Mouse (Mus musculus): ENCODE measurements around the gene Kctd4.
"Not testable (repeated sequence)": the region's sequence is repeated elsewhere in the genome, so short reads cannot be mapped to it uniquely, and the experiment has no call there.

Kctd4 gene

DNA sequence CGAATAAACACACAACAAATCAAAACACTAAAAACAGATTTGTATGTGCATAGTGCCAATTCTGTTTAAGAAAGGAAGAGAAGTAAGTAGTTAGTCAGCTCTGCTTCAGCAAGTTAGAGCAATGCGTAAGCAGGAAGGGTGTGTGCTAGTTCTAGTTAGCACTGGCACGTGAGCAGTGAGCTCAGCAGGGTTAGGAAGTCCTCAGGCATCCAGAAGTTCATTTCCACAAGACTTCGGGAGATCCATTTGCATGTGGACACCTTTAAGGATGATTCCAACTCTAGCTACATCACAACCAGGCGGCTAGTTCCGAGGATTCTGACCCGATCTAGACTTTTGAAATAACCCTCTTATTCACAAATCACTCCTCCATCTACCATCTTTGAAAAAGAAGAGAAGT is at the start of gene Kctd4:
Kctd4 (plus strand) TSS at position 244 of the 400 bp plus-strand sequence.
- no peak for DNase-seq (ENCODE audit: low spot score)

DNA sequence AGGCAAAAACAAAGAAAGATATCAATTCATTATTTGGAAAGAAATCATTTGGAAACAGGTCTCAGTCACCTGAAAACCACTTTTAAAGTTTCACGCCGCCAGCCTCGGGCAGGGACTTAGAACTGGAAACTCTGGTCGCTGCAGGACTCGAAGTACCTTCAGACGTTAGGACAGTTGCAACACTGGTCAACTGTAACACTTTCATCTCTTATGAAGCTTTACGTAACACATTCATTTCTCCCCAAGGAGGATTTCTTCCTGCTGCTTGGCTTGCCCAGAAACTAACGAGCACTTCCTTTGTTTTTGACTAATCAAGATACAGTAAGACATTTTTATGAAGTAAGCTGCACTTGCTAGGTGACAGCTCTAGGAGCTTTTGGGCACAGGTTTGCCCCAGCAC is 47.9 kb upstream of the Kctd4 start:
- no peak for DNase-seq (ENCODE audit: low spot score)

DNA sequence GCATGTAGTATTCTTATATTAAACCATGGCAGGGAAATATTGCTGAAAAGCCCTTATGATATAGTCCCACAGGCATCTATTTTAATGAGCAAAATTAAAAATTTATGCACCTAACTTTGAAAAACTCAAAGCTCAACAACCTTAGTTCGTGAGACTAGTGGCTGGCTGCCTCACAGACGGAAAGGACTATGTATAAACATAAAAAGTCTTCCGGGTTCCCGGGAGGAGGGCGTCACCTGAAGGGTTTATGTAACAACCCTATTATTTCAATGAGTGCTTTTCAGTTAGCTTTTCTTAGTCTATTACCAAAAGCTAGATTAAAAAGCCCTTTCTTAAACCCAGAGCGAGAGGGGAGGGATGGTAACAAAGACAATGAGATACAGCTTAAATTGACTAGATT is 42.8 kb upstream of the Kctd4 start:
- no peak for DNase-seq (ENCODE audit: low spot score)

DNA sequence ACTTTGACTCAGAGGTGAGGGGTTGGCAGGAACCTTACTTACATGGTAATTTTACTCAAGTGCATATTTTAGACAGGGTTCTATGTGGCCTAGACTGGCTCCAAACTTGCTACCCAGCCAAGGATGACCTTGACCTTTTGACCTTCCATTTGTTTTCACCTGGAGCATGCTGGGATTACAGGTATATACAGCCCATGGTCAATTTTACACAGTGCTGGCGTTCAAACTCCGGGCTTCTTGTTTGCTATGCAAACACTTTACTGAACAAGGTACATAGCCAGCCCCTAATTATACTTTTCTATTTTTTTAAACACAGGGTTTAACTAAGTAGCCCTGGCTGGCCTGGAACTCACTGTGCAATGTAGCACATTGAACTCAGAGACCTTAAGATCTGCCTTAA is 42.1 kb upstream of the Kctd4 start:
- peak; percentile 32 for DNase-seq (ENCODE audit: low spot score)

DNA sequence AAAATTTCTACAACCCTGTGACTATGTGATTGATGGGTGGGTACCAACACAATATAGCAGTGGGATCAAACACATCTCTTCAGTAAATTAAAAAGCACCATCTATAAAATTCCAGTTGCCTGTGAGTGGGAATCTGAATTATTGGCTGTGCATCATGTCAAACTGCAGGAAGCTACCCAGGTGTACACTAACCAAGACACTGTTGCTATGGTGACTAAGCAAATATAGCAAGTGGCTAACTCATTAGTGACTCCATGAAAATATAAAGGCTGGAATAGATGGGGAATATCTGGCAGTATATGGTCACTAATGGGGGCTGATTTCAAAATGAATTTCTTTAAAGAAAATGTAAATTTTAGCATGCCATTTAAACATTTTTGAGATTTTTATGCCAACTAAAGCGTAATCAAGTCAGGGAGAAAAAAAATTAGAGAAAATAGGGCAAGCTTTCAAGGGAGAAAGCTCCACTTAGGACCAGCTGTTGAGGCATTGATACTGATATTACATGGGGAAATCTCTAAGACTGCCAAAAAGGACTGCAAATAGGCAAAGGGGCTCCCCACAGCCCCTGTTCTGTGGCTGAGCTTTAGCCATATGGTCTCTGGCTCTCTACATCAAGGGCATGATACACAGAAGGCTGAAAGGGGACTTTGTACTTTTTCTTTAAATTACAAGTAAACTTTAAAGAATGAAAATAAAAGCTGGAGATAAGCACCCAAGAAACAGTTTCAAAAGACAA is 31.3 kb upstream of the Kctd4 start:
- no peak for DNase-seq (ENCODE audit: low spot score)

DNA sequence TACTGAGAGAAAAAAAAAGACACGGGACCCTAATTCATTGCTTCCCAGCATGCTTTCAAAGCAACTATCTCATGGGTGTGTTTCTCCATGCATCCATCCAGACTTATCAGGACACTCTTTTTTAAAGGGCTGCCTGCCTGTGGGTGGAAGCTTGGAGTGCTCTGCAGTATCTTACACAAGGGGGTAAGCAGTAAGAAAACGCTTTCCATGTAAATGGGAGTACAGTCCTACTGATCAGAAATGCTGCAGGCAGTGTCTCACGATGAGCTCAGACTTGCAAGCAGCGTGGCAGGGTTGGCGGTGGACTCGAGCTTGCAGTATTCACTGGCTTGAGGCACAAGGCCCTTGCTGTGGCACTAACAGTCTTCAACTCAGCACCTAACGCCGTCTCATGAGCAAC is 25.1 kb upstream of the Kctd4 start:
- DNase-seq (ENCODE audit: low spot score) = not testable (repeated sequence)

DNA sequence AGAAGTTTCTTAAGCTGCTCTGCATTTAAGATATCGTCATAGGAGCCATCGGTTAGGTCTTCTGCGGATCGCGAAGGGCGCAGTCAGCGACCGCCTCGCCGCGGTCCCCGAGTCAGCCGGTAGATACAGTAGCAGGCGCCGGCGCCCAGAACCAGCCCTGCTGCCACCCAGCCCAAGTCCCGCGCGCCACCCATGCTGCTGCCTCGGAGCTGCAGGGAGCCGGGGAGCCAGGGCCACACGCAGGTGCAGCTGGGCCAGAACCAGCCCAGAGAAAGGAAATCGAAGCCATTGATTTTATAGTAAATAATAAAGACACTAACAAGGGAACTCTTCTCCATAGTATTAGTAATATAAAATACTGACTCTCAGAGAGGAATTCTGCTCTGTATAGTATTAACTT is 23.5 kb upstream of the Kctd4 start:
- DNase-seq (ENCODE audit: low spot score) = no peak

DNA sequence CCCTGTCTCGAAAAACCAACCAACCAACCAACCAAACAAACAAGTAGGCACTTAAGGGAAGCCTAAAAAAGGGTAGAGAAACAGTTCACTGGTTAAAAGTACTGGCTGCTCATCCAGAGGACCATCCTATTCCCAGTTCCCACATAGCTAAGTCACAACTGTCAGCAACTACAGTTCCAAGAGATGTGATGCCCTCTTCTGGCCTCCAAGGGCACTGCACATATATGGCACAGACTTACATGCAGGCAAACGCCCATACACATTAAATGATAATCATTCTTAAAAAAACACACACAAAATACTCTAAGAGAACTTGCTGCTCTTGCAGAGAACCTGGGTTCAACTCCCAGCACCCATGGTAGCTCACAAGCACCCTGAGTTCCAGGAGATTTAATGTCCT is 20.4 kb upstream of the Kctd4 start:
- no peak for DNase-seq (ENCODE audit: low spot score)

DNA sequence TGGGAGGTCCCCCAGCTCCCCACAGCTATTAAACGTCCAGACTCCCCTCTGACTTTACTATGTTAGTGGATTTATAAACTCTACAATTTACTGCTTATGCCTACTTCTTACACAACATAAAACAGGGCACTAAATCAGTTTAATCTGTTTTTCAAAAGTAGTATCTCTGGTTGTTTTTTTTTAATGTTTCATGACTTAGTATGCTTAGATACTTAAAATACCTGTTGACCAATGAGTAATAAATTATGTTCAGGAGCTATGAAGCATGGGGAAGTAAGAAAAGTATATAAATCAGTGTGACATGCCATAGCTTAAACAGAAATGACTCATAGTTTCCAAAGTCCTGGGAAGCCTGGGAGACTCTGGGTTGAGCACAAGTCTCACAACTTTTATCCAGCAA is 17.1 kb upstream of the Kctd4 start:
- no peak for DNase-seq (ENCODE audit: low spot score)

DNA sequence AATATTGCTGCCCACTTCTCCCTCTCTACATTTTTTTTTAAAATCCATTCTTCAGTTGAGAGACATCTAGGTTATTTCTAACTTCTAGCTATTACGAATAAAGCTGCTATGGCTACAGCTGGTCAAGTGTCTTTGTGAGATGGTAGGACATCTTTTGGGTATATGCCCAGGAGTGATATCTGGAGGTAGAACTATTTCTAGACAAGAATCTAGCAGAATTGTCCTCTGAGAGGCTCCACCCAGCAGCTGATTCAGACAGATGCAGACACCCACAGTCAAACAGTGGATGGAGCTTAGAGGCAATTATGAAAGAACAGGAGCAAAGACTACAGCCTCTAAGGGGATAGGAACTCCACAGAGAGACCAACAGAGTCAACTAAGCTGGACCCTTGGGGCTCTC is 13.3 kb upstream of the Kctd4 start:
- no peak for DNase-seq (ENCODE audit: low spot score)

DNA sequence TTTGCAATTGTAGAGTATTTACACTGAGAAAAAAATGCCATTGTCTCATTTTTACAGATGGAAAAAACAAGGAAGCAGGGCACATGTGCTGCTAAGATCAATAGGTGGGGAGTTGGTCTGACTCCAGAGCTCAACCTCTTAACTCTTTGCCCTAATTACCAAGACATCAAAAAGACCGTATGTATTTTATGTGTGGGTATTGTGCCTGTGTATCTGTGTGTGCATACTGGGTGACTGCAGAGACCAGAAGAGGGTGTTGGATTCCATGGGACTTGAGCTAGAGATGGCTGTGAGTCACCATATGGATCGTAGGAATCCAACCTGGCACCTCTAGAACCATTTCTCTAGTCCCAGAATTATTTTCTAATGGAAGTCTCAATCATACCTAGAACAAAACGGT is 12.4 kb upstream of the Kctd4 start:
- no peak for DNase-seq (ENCODE audit: low spot score)

DNA sequence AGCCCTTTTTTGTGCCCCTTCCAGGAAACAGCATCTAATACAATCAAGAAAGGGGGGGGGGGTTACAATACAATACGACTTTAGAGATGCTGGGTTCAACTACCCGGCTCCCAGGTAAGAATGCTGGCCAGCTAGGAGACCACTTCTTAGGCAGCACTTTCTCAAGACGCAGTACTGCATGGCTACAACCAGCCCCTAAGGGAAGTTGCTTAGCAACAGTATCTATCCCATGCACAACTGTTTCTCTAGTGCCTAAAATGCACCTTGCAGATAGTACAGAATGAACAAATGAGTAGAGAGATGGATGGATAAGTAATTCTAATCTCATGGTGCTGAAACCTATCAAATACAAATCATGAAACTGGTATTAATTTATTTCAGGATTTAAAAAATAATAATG is 7.1 kb upstream of the Kctd4 start:
- no peak for DNase-seq (ENCODE audit: low spot score)

DNA sequence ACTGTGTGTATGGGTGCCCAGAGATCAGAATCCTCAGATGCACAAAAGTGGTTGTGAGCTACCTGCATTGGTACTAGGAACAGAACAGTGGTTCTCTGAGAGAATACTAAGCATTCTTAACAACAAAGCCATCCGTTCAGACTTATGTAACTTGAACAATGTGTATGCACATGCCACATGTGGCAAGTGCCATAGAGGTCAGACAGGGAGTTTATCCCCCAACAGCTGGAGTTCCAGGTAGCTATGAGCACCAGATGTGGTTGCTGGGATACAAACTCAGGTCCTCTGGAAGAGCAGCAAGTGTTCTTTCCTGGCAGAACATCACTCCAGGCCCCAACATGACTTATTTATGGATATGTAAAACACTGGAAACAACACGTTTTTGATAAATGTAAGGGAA is 1.8 kb upstream of the Kctd4 start:
- no peak for DNase-seq (ENCODE audit: low spot score)

DNA sequence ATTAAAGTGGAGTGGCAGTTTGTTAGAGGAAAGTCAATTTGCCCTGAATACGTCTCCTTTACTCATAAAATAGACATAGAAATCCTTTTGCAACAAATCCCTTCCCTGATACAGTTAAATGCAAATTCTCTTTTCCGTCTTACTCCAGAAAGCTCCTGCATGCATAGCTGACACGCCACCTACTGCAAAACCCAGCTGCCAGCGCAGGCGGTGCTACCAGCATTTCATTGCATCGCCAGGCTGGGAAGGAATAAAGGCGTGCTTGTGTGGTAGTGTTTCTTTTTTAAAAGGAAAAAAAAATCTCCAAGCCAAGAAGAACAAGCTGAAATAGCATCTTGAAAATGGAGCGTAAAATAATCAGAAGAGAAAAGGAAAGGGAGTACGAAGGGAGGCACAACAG is 7.4 kb downstream of the Kctd4 start:
- no peak for DNase-seq (ENCODE audit: low spot score)

DNA sequence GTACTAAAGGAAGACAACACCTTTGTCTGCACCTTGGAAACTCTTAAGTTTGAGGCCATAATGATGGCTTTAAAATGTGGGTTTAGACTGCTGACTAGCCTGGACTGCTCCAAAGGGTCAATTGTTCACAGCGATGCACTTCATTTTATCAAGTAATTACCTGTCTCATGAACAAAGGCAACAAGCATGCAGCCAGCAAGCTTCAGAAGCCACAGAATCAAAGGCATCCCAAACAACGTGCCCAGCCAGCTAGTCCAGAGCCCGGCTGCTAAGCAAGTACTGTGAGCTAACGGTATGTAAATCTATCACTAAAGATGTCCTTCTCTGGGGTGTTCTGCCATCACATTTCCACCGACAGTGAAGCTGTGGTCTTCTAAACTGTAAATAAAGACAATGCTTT is 8.4 kb downstream of the Kctd4 start:
- no peak for DNase-seq (ENCODE audit: low spot score)

DNA sequence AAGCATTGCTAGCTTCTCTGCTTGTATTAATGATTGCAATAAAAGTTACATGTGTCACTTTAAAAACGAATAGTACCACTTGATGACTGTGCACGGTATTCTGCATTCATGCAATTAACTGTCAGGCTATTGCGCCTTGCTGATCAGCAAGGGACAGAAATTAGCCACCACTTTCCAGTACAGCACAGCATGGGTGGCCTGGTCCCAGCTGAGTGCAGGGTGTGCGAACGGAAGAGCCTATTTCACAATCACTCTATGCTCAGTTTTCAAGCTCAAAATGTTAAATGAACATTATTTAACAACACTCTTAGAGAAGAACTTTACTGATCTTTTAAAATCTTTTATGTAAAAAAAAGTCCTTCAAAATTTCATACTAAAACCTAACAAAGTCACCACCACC is 9.2 kb downstream of the Kctd4 start:
- DNase-seq (ENCODE audit: low spot score) = no peak

DNA sequence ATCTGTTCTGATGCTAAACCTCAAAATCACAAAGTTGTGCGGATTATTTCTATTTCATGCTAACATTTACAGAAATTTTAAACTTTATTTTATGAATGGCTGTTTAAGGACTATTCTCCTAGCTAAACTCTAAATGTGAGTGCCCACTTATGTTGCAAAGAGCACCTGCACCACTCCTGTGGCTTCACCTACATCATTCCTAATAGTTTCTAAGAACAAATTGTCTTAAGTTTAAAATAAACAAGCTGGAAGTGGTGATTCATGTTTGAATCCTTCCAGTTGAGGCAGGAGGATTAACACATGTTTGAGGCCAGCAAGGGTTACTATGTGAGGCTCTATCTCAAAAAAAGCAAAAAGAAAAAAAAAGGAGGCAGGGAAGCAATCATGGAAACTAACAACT is 9.6 kb downstream of the Kctd4 start:
- DNase-seq (ENCODE audit: low spot score) = no peak

DNA sequence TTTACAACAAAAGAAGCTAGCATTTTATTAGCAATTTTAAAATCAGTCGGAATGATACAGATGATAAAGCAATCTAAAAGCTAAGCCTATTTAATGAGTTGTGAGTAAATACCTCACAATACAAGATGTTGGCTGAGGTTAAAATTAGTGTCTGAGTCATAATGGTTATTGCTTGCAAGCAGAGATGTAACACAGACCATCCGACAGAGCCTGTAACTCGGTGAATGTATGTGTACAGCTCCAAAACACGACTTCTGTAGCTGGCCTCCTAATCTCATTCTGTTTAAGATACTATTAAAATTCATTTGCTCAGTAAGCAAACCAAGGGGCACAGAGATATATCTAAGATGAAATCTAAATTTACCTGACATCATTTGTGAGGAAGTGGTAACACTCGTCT is 12.5 kb downstream of the Kctd4 start:
- DNase-seq (ENCODE audit: low spot score) = no peak

DNA sequence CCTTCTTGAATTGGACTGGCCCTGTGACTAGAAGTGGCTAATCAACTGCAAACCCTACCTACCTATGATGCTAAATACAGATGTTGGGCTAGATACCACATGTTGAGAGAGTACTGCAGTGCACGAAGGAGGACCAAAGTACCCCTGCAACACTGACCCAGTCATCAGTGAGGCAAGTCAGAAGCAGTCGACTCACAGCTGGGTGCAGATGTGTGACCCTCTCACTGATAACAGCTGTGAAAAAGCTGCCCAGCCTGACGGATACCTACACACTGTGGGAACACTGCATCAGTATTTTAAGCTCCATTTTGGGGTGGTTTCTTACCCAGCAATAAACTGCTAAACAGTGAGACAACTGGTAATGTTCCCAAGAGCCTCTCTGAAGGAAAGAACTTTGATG is 21.3 kb downstream of the Kctd4 start:
- DNase-seq (ENCODE audit: low spot score) = no peak

DNA sequence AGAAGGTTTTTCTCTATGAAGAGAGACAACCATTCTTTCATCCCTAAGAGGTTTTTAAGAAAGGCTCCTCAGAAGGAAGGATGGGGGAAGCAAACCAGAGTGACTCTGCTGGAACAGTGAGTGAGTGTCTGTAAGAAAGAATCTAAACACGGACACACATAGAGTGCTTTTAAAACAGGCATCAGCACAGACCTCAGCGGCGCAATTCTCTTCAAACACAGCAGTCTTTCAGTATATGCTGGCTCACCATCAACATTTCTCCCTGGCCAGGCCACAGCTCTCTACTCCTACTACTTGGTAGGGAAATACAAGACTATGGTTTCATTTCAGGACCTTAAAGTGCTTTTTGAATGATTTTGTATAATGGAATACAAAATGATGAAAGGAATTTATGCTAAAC is 26.4 kb downstream of the Kctd4 start:
- no peak for DNase-seq (ENCODE audit: low spot score)

DNA sequence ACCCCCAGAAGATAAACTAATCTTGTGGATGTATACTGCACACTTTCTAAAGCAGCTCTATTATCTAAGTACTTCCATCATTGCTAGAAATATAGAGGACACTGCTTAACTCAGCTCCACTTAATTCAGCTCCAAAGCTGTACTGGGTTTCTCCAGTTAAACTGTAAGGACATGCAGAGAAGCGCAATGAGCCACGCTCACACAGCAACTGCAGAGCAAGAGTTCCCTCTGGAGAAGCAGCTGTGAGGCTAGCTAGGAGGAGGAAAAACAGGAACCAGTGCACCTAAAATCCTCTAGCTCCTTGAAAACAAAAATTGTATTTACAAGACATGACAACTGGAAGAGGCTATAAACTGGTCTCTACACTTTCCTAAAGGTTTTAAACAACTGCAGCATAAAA is 29.1 kb downstream of the Kctd4 start:
- no peak for DNase-seq (ENCODE audit: low spot score)

DNA sequence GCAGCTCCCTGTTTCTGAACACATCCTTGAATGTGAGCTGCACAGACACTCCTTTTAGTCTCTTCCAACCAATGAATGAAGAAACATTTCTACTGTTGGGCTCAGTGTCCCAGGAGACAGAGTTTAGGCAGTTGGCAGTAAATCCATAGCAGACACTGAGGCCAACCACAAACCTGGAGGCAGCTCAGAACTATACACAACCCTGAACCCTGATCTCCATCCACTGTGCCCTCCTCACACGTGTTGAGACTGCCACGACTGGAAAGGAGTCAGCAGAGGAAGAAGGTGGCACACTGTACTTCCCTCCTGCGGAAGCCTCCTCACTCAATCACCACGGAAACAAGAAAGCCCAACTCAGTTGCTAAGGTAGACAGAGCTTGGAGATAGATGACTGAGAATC is 30.3 kb downstream of the Kctd4 start:
- DNase-seq (ENCODE audit: low spot score) = no peak

DNA sequence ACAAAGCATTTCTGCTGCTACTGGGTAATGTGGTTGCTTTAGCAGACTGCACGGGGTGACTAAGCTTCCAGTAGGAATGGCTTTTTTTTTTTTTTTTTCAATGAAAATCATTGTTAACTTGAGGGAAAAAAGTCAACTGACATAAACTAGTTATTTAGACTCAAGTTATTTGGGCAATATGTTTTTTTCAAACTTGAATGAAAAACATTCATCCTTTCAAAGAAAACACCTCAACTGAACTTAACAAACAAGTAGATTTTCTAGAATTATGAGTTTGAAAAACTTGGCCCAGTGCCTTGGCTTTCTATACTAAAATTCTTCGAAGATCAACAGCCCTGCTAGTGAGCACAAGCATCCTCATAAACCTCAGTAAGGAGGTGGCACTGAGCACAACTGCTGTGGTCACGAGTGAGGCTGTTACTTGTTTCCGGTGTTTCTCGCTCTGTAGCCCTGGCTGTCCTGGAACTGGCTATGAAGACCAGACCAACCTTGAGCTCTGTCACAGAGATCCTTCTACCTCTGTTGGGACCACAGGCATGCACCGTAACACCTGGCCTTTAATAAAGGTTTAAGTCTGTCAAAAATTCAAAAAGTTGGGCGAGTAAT is 32.2 kb downstream of the Kctd4 start:
- DNase-seq (ENCODE audit: low spot score) = no peak

DNA sequence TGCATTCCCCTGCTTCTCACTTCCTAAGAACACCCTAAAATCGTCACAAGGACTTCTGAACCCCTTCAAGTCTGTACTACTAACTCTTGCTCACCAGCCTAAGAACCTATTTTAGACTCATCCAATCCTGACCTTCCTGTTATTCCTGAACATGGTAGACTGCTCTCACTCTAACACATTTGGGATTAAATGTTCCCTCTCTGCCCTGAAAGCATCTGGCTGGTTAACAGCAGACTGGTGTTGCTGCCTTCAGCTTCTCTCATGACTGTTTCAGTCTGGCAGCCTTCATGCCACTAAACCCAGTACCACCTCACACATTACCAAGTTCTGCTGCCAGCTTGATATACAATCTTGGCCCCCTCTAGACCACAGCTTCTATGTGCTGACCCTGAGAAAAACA is 34.4 kb downstream of the Kctd4 start:
- DNase-seq (ENCODE audit: low spot score) = no peak
